Mouse (Mus musculus): ENCODE results near the gene Trim58.

- TF ChIP-seq CTCF (IDR thresholded peaks at IDR 0.05) (no peak), EP300 (IDR thresholded peaks at IDR 0.05) (no peak)
These were observed 21.5 kb upstream of the Trim58 start for GRCm38 (mm10) chr11:58618793-58619192.
